ENCODE assay signal across 18 mouse cellular contexts in genomic region chr3:153929526-153929925, GRCm38 (mm10). TPM values are rescaled to one million over a fixed set of nuclear protein-coding genes. Genes with fewer than 3 reads are reported as not detected.
DNase-seq lines count a peak whose midpoint lies in the region; ATAC-seq lines count a peak whose summit lies in the region.
"Had no signal": no experiment of that assay in that cellular context is flagged by ENCODE, and none has a peak within 500 bp of the region (broad histone marks: within the 10 kb centered on the region; RNA-seq: fewer than 3 reads in every experiment).

No protein-coding gene starts in this region.

- intact Hi-C loops in heart, postnatal 36 days (cut with DNase I) = no loop called here

- peak; percentile 64 for DNase-seq in heart, adult 11 months
- DNase-seq in heart, adult 18-20 months = no peak
- peak; percentile 55 for DNase-seq in CD4-positive helper T cell, adult 2 months (ENCODE audit: low read depth, low spot score)
- DNase-seq in layer of hippocampus, postnatal 36 days = no peak
- DNase-seq in urinary bladder, postnatal 10 days (ENCODE audit: low spot score) = no peak
- no peak for DNase-seq in heart, postnatal 36 days
- DNase-seq: cerebellum, postnatal 14 days; gastrocnemius, adult 2 months; heart, adult 2 months; left cerebral cortex, postnatal 4 days; lung, postnatal 36 days; retina, postnatal 1 day; right cerebral cortex, postnatal 4 days had no signal

- peak; percentile 56 for ATAC-seq in erythroblast, adult 5-6 weeks (replicated peaks; ENCODE audit: low FRiP score, poor library complexity, severe bottlenecking)
- ATAC-seq in megakaryocyte progenitor cell, adult 5-6 weeks (replicated peaks; ENCODE audit: poor library complexity) = peak; percentile 67
- ATAC-seq: forebrain, embryonic 14.5 days; intestine, embryonic 15.5 days; Patski had no signal

RNA-seq across cellular contexts. Expression of gene Acadm, which starts 14.9 kb away (rescaled TPM):
- 1,000 to 10,000 TPM; 1,411 to 1,781 TPM for total RNA-seq in heart, adult 18-20 months (2021)
- total RNA-seq in erythroblast, adult 5-6 weeks (2015; ENCODE audit: low replicate concordance) = 25.6 and 25.9 TPM in 2 replicates
- 25.6 TPM in 2 replicates for total RNA-seq in erythroblast, adult 5-6 weeks (2017; ENCODE audit: low replicate concordance)
- 65.5 and 70.0 TPM in 2 replicates for total RNA-seq in megakaryocyte progenitor cell, adult 5-6 weeks (2015)
- 216 TPM in 2 replicates for total RNA-seq in megakaryocyte progenitor cell, adult 5-6 weeks (2017)
- total RNA-seq in layer of hippocampus, postnatal 36 days (2021) = 10 to 100 TPM; 53.5 to 54.0 TPM
- total RNA-seq in heart, postnatal 36 days (2021) = 1,000 to 10,000 TPM; 1,212 to 1,313 TPM

RNA-seq across cellular contexts. Expression of gene Rabggtb, which starts 16.7 kb away (rescaled TPM):
- 10 to 100 TPM; 91.9 to 99.4 TPM for total RNA-seq in heart, adult 18-20 months (2021)
- total RNA-seq in erythroblast, adult 5-6 weeks (2015; ENCODE audit: low replicate concordance) = 46.4 and 64.4 TPM in 2 replicates
- total RNA-seq in erythroblast, adult 5-6 weeks (2017; ENCODE audit: low replicate concordance) = 52.9 and 60.9 TPM in 2 replicates
- 121 and 132 TPM in 2 replicates for total RNA-seq in megakaryocyte progenitor cell, adult 5-6 weeks (2015)
- total RNA-seq in megakaryocyte progenitor cell, adult 5-6 weeks (2017) = 129 and 171 TPM in 2 replicates
- 10 to 100 TPM; 72.2 to 78.9 TPM for total RNA-seq in layer of hippocampus, postnatal 36 days (2021)
- 10 to 100 TPM; 92.9 to 93.6 TPM for total RNA-seq in heart, postnatal 36 days (2021)

RNA-seq across cellular contexts. Expression of gene Msh4, which starts 23.6 kb away (rescaled TPM):
- under 1 TPM in 1 of 2 experiments, not detected in 1; 0.08 TPM for total RNA-seq in heart, adult 18-20 months (2021)
- 1.7 TPM in 1 of 2 replicates, not detected in the other for total RNA-seq in erythroblast, adult 5-6 weeks (2015; ENCODE audit: low replicate concordance)
- total RNA-seq in erythroblast, adult 5-6 weeks (2017; ENCODE audit: low replicate concordance) = 1.4 TPM in 1 of 2 replicates, not detected in the other
- total RNA-seq in megakaryocyte progenitor cell, adult 5-6 weeks (2015) = not detected in 2 replicates
- total RNA-seq in megakaryocyte progenitor cell, adult 5-6 weeks (2017) = 0.25 TPM in 1 of 2 replicates, not detected in the other
- total RNA-seq in layer of hippocampus, postnatal 36 days (2021) = under 1 TPM; 0.17 to 0.30 TPM
- total RNA-seq in heart, postnatal 36 days (2021) = under 1 TPM in 1 of 2 experiments, not detected in 1; 0.14 TPM

RNA-seq across cellular contexts. Expression of gene Slc44a5, which starts 43.7 kb away (rescaled TPM):
- total RNA-seq in heart, adult 18-20 months (2021) = under 1 TPM; 0.13 to 0.17 TPM
- not detected in 2 replicates for total RNA-seq in erythroblast, adult 5-6 weeks (2015; ENCODE audit: low replicate concordance)
- not detected in 2 replicates for total RNA-seq in erythroblast, adult 5-6 weeks (2017; ENCODE audit: low replicate concordance)
- not detected in 2 replicates for total RNA-seq in megakaryocyte progenitor cell, adult 5-6 weeks (2015)
- total RNA-seq in megakaryocyte progenitor cell, adult 5-6 weeks (2017) = not detected in 2 replicates
- total RNA-seq in layer of hippocampus, postnatal 36 days (2021) = 10 to 100 TPM; 62.9 to 68.0 TPM
- not detected for total RNA-seq in heart, postnatal 36 days (2021)

Comparison
In these comparisons a context has a peak if more than half of its experiments do, and no peak if none do; other contexts are left out.
1. DNase-seq: peak in heart, adult 11 months (single experiment) and CD4-positive helper T cell, adult 2 months (single experiment); none in heart, adult 18-20 months (0 of 2), layer of hippocampus, postnatal 36 days (0 of 2), urinary bladder, postnatal 10 days (single experiment) and heart, postnatal 36 days (0 of 2).
2. RNA of gene Acadm, which starts 14.9 kb away (total RNA-seq): 1,411 to 1,781 TPM in heart, adult 18-20 months and 1,212 to 1,313 TPM in heart, postnatal 36 days; 65.5 to 216 TPM in megakaryocyte progenitor cell, adult 5-6 weeks, 53.5 to 54.0 TPM in layer of hippocampus, postnatal 36 days and 25.6 to 25.9 TPM in erythroblast, adult 5-6 weeks; every median in the first group is over 4 times any median in the second.